11 mouse cellular contexts compared by ENCODE assay signal in genomic region chr19:40586908-40587307, GRCm38 (mm10). TPM values are rescaled to one million over a fixed set of nuclear protein-coding genes. Genes with fewer than 3 reads are reported as not detected.
DNase-seq lines count a peak whose midpoint lies in the region; ATAC-seq and TF ChIP-seq lines count a peak whose summit lies in the region.
"Had no signal": no experiment of that assay in that cellular context is flagged by ENCODE, and none has a peak within 500 bp of the region (broad histone marks: within the 10 kb centered on the region; RNA-seq: fewer than 3 reads in every experiment).

No protein-coding gene starts in this region.

- no peaks in the 10 kb centered on the region for H3K9me3 ChIP-seq in heart, embryonic 12.5 days (replicated peaks)
- no peaks in the 10 kb centered on the region for H3K9me3 ChIP-seq in embryonic facial prominence, embryonic 14.5 days (ENCODE audit: control insufficient read depth, low read length)
- no peaks in the 10 kb centered on the region for H3K9me3 ChIP-seq in intestine, postnatal 0 days (ENCODE audit: control insufficient read depth)
- no peaks in the 10 kb centered on the region for H3K9me3 ChIP-seq in midbrain, embryonic 16.5 days (replicated peaks; ENCODE audit: control insufficient read depth, low read length, poor library complexity, severe bottlenecking)

- 53% methylated on average over 7 of the region's 7 CpGs for WGBS in heart, embryonic 12.5 days
- WGBS in embryonic facial prominence, embryonic 14.5 days = 61% methylated on average over 7 of the region's 7 CpGs
- WGBS in intestine, postnatal 0 days = 35% methylated on average over 7 of the region's 7 CpGs
- WGBS in midbrain, embryonic 16.5 days = 58% methylated on average over 7 of the region's 7 CpGs

- H3K4me2 ChIP-seq in heart, embryonic 12.5 days = peak overlapping the region; percentile 95
- H3K4me2 ChIP-seq in embryonic facial prominence, embryonic 14.5 days (ENCODE audit: low read depth, low read length) = peak overlapping the region; percentile 79
- H3K4me2 ChIP-seq in intestine, postnatal 0 days (replicated peaks; ENCODE audit: low read depth) = peak overlapping the region; percentile 84
- peak overlapping the region; percentile 66 for H3K4me2 ChIP-seq in midbrain, embryonic 16.5 days (ENCODE audit: low read length)

- peaks cover 15% of the 10 kb centered on the region for H3K4me1 ChIP-seq in heart, embryonic 12.5 days (replicated peaks)
- peaks cover 10% of the 10 kb centered on the region for H3K4me1 ChIP-seq in embryonic facial prominence, embryonic 14.5 days (ENCODE audit: control insufficient read depth, insufficient read depth, low read length)
- no peaks in the 10 kb centered on the region; the same call in none of the 2 replicates for H3K4me1 ChIP-seq in intestine, postnatal 0 days (replicated peaks; ENCODE audit: control insufficient read depth, insufficient read depth, low read length)
- H3K4me1 ChIP-seq in midbrain, embryonic 16.5 days (ENCODE audit: control insufficient read depth, insufficient read depth, low read length) = peaks cover 23% of the 10 kb centered on the region

- H3K9ac ChIP-seq in heart, embryonic 12.5 days = 0 out of 2 replicates have a peak overlapping the region, but pooled peaks have one; percentile 88
- no peak overlapping the region; the same call in 1 of the 2 replicates for H3K9ac ChIP-seq in embryonic facial prominence, embryonic 14.5 days (ENCODE audit: low read depth, low read length)
- H3K9ac ChIP-seq in intestine, postnatal 0 days (ENCODE audit: low read depth, low read length) = peak overlapping the region; percentile 18; the same call in 1 of the 2 replicates
- H3K9ac ChIP-seq in midbrain, embryonic 16.5 days (ENCODE audit: low read depth, low read length) = peak overlapping the region; percentile 80

- no peak overlapping the region for H3K27ac ChIP-seq in heart, embryonic 12.5 days (ENCODE audit: poor library complexity, severe bottlenecking)
- H3K27ac ChIP-seq in embryonic facial prominence, embryonic 14.5 days (replicated peaks; ENCODE audit: low read depth, low read length) = no peak overlapping the region
- peak overlapping the region; percentile 96 for H3K27ac ChIP-seq in intestine, postnatal 0 days (ENCODE audit: low read depth, low read length)
- H3K27ac ChIP-seq in midbrain, embryonic 16.5 days (ENCODE audit: low read length) = no peak overlapping the region

- intact Hi-C loops in left cerebral cortex, postnatal 36 days (cut with DNase I) = no loop called here

- DNase-seq in heart, adult 9 months (ENCODE audit: low spot score in 2 of 2) = no peak
- DNase-seq in embryonic facial prominence, embryonic 14.5 days (ENCODE audit: low spot score) = no peak
- DNase-seq in cerebellum, adult 9-11 months = no peak
- DNase-seq in adrenal gland, postnatal 36 days = no peak
- DNase-seq in left cerebral cortex, postnatal 36 days (ENCODE audit: low spot score in 2 of 2) = no peak
- DNase-seq: adrenal gland, adult 8-10 months; layer of hippocampus, adult 9-11 months; right cerebral cortex, adult 18-20 months had no signal

- H3K36me3 ChIP-seq in heart, embryonic 12.5 days = peaks cover 10% of the 10 kb centered on the region; the same call in 1 of the 2 replicates
- H3K36me3 ChIP-seq in embryonic facial prominence, embryonic 14.5 days (ENCODE audit: control insufficient read depth, insufficient read depth, low read length) = peaks cover 28% of the 10 kb centered on the region
- H3K36me3 ChIP-seq in intestine, postnatal 0 days (ENCODE audit: control insufficient read depth, insufficient read depth) = peaks cover 22% of the 10 kb centered on the region
- peaks cover 8% of the 10 kb centered on the region for H3K36me3 ChIP-seq in midbrain, embryonic 16.5 days (ENCODE audit: control insufficient read depth, insufficient read depth, low read length)

- no peak for ATAC-seq in heart, embryonic 12.5 days (ENCODE audit: insufficient number of reproducible peaks, low FRiP score)
- ATAC-seq in embryonic facial prominence, embryonic 14.5 days (ENCODE audit: low read depth) = no peak
- no peak for ATAC-seq in intestine, postnatal 0 days
- ATAC-seq in midbrain, embryonic 16.5 days = no peak

- TF ChIP-seq CTCF in intestine, postnatal 0 days (IDR thresholded peaks at IDR 0.05; ENCODE audit: low read depth) = no peak

- H3K27me3 ChIP-seq in heart, embryonic 12.5 days (replicated peaks) = no peaks in the 10 kb centered on the region
- H3K27me3 ChIP-seq in embryonic facial prominence, embryonic 14.5 days (replicated peaks; ENCODE audit: control insufficient read depth, insufficient read depth, low read length) = no peaks in the 10 kb centered on the region
- H3K27me3 ChIP-seq in intestine, postnatal 0 days (replicated peaks; ENCODE audit: control insufficient read depth, insufficient read depth, low read length) = no peaks in the 10 kb centered on the region
- H3K27me3 ChIP-seq in midbrain, embryonic 16.5 days (ENCODE audit: control insufficient read depth, insufficient read depth, low read depth, low read length) = no peaks in the 10 kb centered on the region

- peak overlapping the region; percentile 94 for H3K4me3 ChIP-seq in heart, embryonic 12.5 days
- H3K4me3 ChIP-seq in embryonic facial prominence, embryonic 14.5 days (ENCODE audit: low read depth, low read length) = peak overlapping the region; percentile 72
- H3K4me3 ChIP-seq in intestine, postnatal 0 days (ENCODE audit: low read depth, low read length) = peak overlapping the region; percentile 79
- peak overlapping the region; percentile 72 for H3K4me3 ChIP-seq in midbrain, embryonic 16.5 days (ENCODE audit: low read depth, low read length)

RNA-seq across cellular contexts. Expression of gene Aldh18a1, which starts 1.4 kb away (rescaled TPM):
- polyA plus RNA-seq in heart, embryonic 12.5 days (2016; fragmentation: Nextera tagmentation; extraction: Ambion mirVana) = 50.2 and 50.6 TPM in 2 replicates
- 62.5 and 73.1 TPM in 2 replicates for polyA plus RNA-seq in embryonic facial prominence, embryonic 14.5 days (2014; fragmentation: Nextera tagmentation; extraction: Ambion mirVana)
- 204 and 226 TPM in 2 replicates for polyA plus RNA-seq in intestine, postnatal 0 days (2015; fragmentation: Nextera tagmentation; extraction: Ambion mirVana)
- 58.4 and 59.2 TPM in 2 replicates for polyA plus RNA-seq in midbrain, embryonic 16.5 days (2015; fragmentation: Nextera tagmentation; extraction: Ambion mirVana)
- 10 to 100 TPM; 19.2 to 35.1 TPM for total RNA-seq in adrenal gland, postnatal 36 days (2021)
- total RNA-seq in left cerebral cortex, postnatal 36 days (2021) = 10 to 100 TPM; 23.0 to 25.8 TPM

RNA-seq across cellular contexts. Expression of gene Tctn3, which starts 25.1 kb away (rescaled TPM):
- polyA plus RNA-seq in heart, embryonic 12.5 days (2016; fragmentation: Nextera tagmentation; extraction: Ambion mirVana) = 10.6 and 11.1 TPM in 2 replicates
- polyA plus RNA-seq in embryonic facial prominence, embryonic 14.5 days (2014; fragmentation: Nextera tagmentation; extraction: Ambion mirVana) = 10.5 and 11.6 TPM in 2 replicates
- 10.4 and 11.2 TPM in 2 replicates for polyA plus RNA-seq in intestine, postnatal 0 days (2015; fragmentation: Nextera tagmentation; extraction: Ambion mirVana)
- 16.8 and 17.7 TPM in 2 replicates for polyA plus RNA-seq in midbrain, embryonic 16.5 days (2015; fragmentation: Nextera tagmentation; extraction: Ambion mirVana)
- 1 to 10 TPM; 5.1 to 5.5 TPM for total RNA-seq in adrenal gland, postnatal 36 days (2021)
- total RNA-seq in left cerebral cortex, postnatal 36 days (2021) = 10 to 100 TPM; 17.2 to 25.0 TPM

RNA-seq across cellular contexts. Expression of gene Entpd1, which starts 25.3 kb away (rescaled TPM):
- 10.6 and 10.9 TPM in 2 replicates for polyA plus RNA-seq in heart, embryonic 12.5 days (2016; fragmentation: Nextera tagmentation; extraction: Ambion mirVana)
- 15.7 and 18.3 TPM in 2 replicates for polyA plus RNA-seq in embryonic facial prominence, embryonic 14.5 days (2014; fragmentation: Nextera tagmentation; extraction: Ambion mirVana)
- 6.8 and 8.0 TPM in 2 replicates for polyA plus RNA-seq in intestine, postnatal 0 days (2015; fragmentation: Nextera tagmentation; extraction: Ambion mirVana)
- 8.2 and 8.6 TPM in 2 replicates for polyA plus RNA-seq in midbrain, embryonic 16.5 days (2015; fragmentation: Nextera tagmentation; extraction: Ambion mirVana)
- total RNA-seq in adrenal gland, postnatal 36 days (2021) = 10 to 100 TPM; 20.6 to 40.8 TPM
- 10 to 100 TPM; 12.5 to 16.9 TPM for total RNA-seq in left cerebral cortex, postnatal 36 days (2021)
